Mouse (Mus musculus) forebrain, embryonic 11.5 days (tissue): ENCODE results near the gene Tdrd12. TPM values are rescaled to one million over a fixed set of nuclear protein-coding genes. Genes with fewer than 3 reads are reported as not detected.
"Not testable (repeated sequence)": the region's sequence is repeated elsewhere in the genome, so short reads cannot be mapped to it uniquely, and the experiment has no call there.

Source experiments
- ATAC-seq: fragments of 200-750 bp; cut with Nextera tagmentation; replicated peaks from 2 replicates; pipeline ENCODE4 v1.8.0; 2017; ENCODE audit warnings: moderate TSS enrichment; ENCODE audit not compliant: low FRiP score
- DNase-seq: peaks from one replicate; pipeline ENCODE4 v3.0.0-alpha.2; 2017; ENCODE audit warnings: low spot score
- H3K27ac ChIP-seq: fragments of 300-500 bp; sonication (generic); 2 replicates; pipeline ENCODE4 v1.5.1; 2014; ENCODE audit warnings: low read depth, low read length
- H3K27me3 ChIP-seq: fragments of 300-500 bp; sonication (generic); 2 replicates; pipeline ENCODE4 v1.6.1; 2014; ENCODE audit warnings: mild to moderate bottlenecking, low read length, mixed read lengths; ENCODE audit not compliant: control insufficient read depth, insufficient read depth
- H3K36me3 ChIP-seq: fragments of 300-500 bp; sonication (generic); 2 replicates; pipeline ENCODE4 v1.6.1; 2014; ENCODE audit warnings: mild to moderate bottlenecking, low read length, moderate library complexity, mixed read lengths; ENCODE audit not compliant: control insufficient read depth, insufficient read depth
- H3K4me1 ChIP-seq: fragments of 300-500 bp; sonication (generic); replicated peaks from 2 replicates; pipeline ENCODE4 v1.6.1; 2014; ENCODE audit warnings: low read length, mixed read lengths; ENCODE audit not compliant: control insufficient read depth, insufficient read depth
- H3K4me2 ChIP-seq: fragments of 300-500 bp; sonication (generic); 2 replicates; pipeline ENCODE4 v1.6.1; 2014; ENCODE audit warnings: low read depth, mild to moderate bottlenecking, low read length, moderate library complexity, mixed read lengths; ENCODE audit not compliant: severe bottlenecking
- H3K4me3 ChIP-seq: fragments of 300-500 bp; sonication (generic); 2 replicates; pipeline ENCODE4 v1.5.1; 2014; ENCODE audit warnings: low read depth, low read length
- H3K9ac ChIP-seq: fragments of 300-500 bp; sonication (generic); 2 replicates; pipeline ENCODE4 v1.6.1; 2014; ENCODE audit warnings: low read length
- H3K9me3 ChIP-seq: fragments of 300-500 bp; sonication (generic); 2 replicates; pipeline ENCODE4 v1.6.1; 2016; ENCODE audit warnings: low read length, mixed read lengths; ENCODE audit not compliant: control insufficient read depth
- WGBS: fragments of 180-500 bp; shearing (Covaris S2); extraction: QIAGEN DNeasy Blood & Tissue Kit; methylation state at CpG from one replicate; pipeline ENCODE4 v1.1.7; 2014; 5-methylcytosine and 5-hydroxymethylcytosine counted together
- polyA plus RNA-seq: library from polyadenylated mRNA; unstranded; fragments of >200 nt; fragmentation: Nextera tagmentation; extraction: Ambion mirVana; gene quantifications from 2 replicates; pipeline ENCODE4 v1.2.1, GENCODE M21; 2014

The Tdrd12 gene
- polyA plus RNA-seq, 1 experiment from 2014 or later, result not detected

GRCm38 (mm10) chr7:35535750-35536512 is 1.6 kb downstream of the Tdrd12 start:
- ATAC-seq (no peak), DNase-seq (no peak)
- H3K9me3 ChIP-seq, result no peaks in the 10 kb centered on the region
- H3K27me3 ChIP-seq, result no peaks in the 10 kb centered on the region
- H3K4me1 ChIP-seq, result no peaks in the 10 kb centered on the region
- H3K27ac ChIP-seq, result no peak overlapping the region
- no peaks in the 10 kb centered on the region for H3K36me3 ChIP-seq
- no peak overlapping the region for H3K4me3 ChIP-seq
- H3K9ac ChIP-seq, result no peak overlapping the region
- H3K4me2 ChIP-seq, result no peak overlapping the region
- 84% methylated on average over 12 of the region's 12 CpGs for WGBS

- H3K36me3 ChIP-seq, H3K4me1 ChIP-seq, DNase-seq, H3K4me3 ChIP-seq, H3K27ac ChIP-seq, H3K9ac ChIP-seq, H3K27me3 ChIP-seq, H3K4me2 ChIP-seq, ATAC-seq, H3K9me3 ChIP-seq: not testable (repeated sequence)
- WGBS, result 32% methylated on average over 1 of the region's 1 CpGs
Observed at GRCm38 (mm10) chr7:35530544-35530943, 7.0 kb downstream of the Tdrd12 start.

- Histone ChIP-seq H3K36me3 (no peaks in the 10 kb centered on the region), H3K27ac (no peak overlapping the region), H3K9ac (no peak overlapping the region), H3K9me3 (no peaks in the 10 kb centered on the region), H3K4me2 (no peak overlapping the region), H3K4me1 (no peaks in the 10 kb centered on the region), H3K4me3 (no peak overlapping the region), H3K27me3 (no peaks in the 10 kb centered on the region)
- WGBS, result 68% methylated on average over 3 of the region's 3 CpGs
- DNase-seq (no peak), ATAC-seq (no peak)
Observed at GRCm38 (mm10) chr7:35530026-35530425, 7.5 kb downstream of the Tdrd12 start.

DNA sequence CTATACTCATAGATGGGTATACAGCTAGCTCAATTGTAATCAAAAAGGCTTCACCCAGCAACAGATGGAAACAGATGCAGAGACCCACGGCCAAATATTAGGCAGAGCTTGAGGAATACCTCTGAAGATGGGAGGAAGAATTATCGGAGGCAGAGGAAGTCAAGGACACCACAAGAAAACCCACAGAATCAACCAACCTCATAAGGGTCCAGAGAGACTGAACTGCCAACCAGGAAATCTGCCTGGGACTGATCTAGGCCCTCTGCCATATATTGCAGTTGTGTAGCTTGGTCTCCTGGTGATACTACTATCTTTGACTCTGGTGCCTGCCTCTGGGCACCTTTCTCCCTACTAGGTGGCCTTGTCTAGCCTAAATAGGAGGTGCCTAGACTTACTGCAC is 10.8 kb downstream of the Tdrd12 start:
- 72% methylated on average over 2 of the region's 2 CpGs for WGBS
- H3K36me3 ChIP-seq, result no peaks in the 10 kb centered on the region
- no peak for ATAC-seq
- no peaks in the 10 kb centered on the region for H3K27me3 ChIP-seq
- no peaks in the 10 kb centered on the region for H3K9me3 ChIP-seq
- H3K27ac ChIP-seq, result no peak overlapping the region
- no peak overlapping the region for H3K4me2 ChIP-seq
- DNase-seq, result no peak
- no peak overlapping the region for H3K9ac ChIP-seq
- no peaks in the 10 kb centered on the region for H3K4me1 ChIP-seq
- no peak overlapping the region for H3K4me3 ChIP-seq

DNA sequence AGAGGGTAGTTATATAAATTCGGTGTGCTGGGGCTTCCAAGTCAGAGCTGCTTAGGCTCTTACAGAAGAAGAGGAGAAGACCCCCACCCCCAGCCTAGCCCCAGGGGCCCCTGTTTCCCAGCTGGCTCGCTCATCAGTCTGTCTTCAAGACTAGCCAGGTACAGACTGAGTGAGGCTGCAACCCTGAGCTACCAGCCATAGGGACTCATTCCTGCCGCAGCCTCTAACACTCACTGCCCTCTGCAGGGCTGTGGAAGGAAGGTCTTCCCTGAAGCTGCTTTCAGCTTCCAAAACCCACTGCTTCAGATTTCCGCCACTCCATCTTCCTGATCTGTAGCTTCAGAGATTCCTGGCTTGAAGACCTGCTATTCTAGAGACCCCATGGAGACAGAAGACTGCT is 35.5 kb downstream of the Tdrd12 start:
- peak; percentile 57 for DNase-seq
- WGBS, result 17% methylated on average over 4 of the region's 4 CpGs

GRCm38 (mm10) chr7:35497516-35497915 is 40.0 kb downstream of the Tdrd12 start:
- DNase-seq (no peak), ATAC-seq (no peak)
- 90% methylated on average over 2 of the region's 2 CpGs for WGBS
- Histone ChIP-seq H3K4me1 (no peaks in the 10 kb centered on the region), H3K9ac (no peak overlapping the region), H3K9me3 (no peaks in the 10 kb centered on the region), H3K27me3 (no peaks in the 10 kb centered on the region), H3K4me2 (no peak overlapping the region), H3K36me3 (no peaks in the 10 kb centered on the region), H3K27ac (no peak overlapping the region), H3K4me3 (no peak overlapping the region)

More for the DNA sequence above, 35.5 kb downstream of the Tdrd12 start:
- no peak overlapping the region for H3K4me2 ChIP-seq
- H3K4me1 ChIP-seq, result no peaks in the 10 kb centered on the region
- H3K9ac ChIP-seq, result no peak overlapping the region
- no peak overlapping the region for H3K27ac ChIP-seq
- no peak overlapping the region for H3K4me3 ChIP-seq
- no peaks in the 10 kb centered on the region for H3K27me3 ChIP-seq
- no peak for ATAC-seq
- no peaks in the 10 kb centered on the region for H3K36me3 ChIP-seq
- no peaks in the 10 kb centered on the region for H3K9me3 ChIP-seq

DNA sequence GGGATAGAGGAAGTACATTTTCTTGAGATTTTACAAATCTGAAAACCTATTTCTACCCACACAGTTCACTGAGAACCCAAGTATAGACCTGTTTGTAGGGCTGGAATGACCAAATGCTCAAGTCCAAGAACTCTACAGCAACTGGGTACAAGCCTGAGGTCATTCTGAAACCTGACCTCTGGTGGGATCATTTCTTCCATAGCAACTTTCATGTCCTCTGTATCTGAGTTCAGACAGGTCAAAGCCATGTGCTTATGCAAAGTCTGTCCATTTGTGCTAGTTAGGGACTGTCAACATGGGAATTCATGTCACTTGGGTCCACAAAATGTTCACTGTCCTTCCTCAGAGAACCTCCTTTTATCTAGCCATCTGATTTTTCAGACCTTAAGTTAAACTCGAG is 46.5 kb downstream of the Tdrd12 start:
- no peak for DNase-seq
- Histone ChIP-seq H3K27me3 (no peaks in the 10 kb centered on the region), H3K9me3 (no peaks in the 10 kb centered on the region), H3K9ac (no peak overlapping the region), H3K4me2 (no peak overlapping the region), H3K27ac (no peak overlapping the region), H3K4me3 (no peak overlapping the region), H3K36me3 (no peaks in the 10 kb centered on the region), H3K4me1 (no peaks in the 10 kb centered on the region)
- no peak for ATAC-seq
- 87% methylated on average over 1 of the region's 1 CpGs for WGBS

- Histone ChIP-seq H3K9me3 (no peaks in the 10 kb centered on the region), H3K4me3 (no peak overlapping the region), H3K4me2 (no peak overlapping the region), H3K27me3 (no peaks in the 10 kb centered on the region), H3K9ac (no peak overlapping the region), H3K36me3 (no peaks in the 10 kb centered on the region), H3K4me1 (no peaks in the 10 kb centered on the region), H3K27ac (no peak overlapping the region)
- ATAC-seq (no peak), DNase-seq (no peak)
- 93% methylated on average over 2 of the region's 2 CpGs for WGBS
Observed at GRCm38 (mm10) chr7:35490186-35490585, 47.4 kb downstream of the Tdrd12 start.

GRCm38 (mm10) chr7:35486553-35486952 is 51.0 kb downstream of the Tdrd12 start:
- H3K27ac ChIP-seq, result no peak overlapping the region
- H3K9me3 ChIP-seq, result no peaks in the 10 kb centered on the region
- H3K9ac ChIP-seq, result no peak overlapping the region
- no peak overlapping the region for H3K4me3 ChIP-seq
- no peak overlapping the region for H3K4me2 ChIP-seq
- 91% methylated on average over 8 of the region's 8 CpGs for WGBS
- ATAC-seq, result no peak
- DNase-seq, result no peak
- H3K4me1 ChIP-seq, result no peaks in the 10 kb centered on the region
- H3K27me3 ChIP-seq, result no peaks in the 10 kb centered on the region
- H3K36me3 ChIP-seq, result no peaks in the 10 kb centered on the region
